Mouse (Mus musculus): ENCODE data around the gene Gm13083. TPM values are rescaled to one million over a fixed set of nuclear protein-coding genes. Genes with fewer than 3 reads are reported as not detected.

The Gm13083 gene
- not detected for total RNA-seq (2023)

GRCm38 (mm10) chr4:143614703-143615102 is at the start of gene Gm13083:
TSS of gene Gm13083 (plus strand) at chr4:143615003.

GRCm38 (mm10) chr4:143657146-143657545 is 42.3 kb downstream of the Gm13083 start, which contains the start of gene Gm13088:
TSS of gene Gm13088 (minus strand) at chr4:143657246.

Other genes starting within 250 kb of the Gm13083 start
- gene Pramel1, start 220.6 kb upstream of the Gm13083 start, total RNA-seq (2023): not detected
- 62.6 TPM for gene Pramef8, start 202.6 kb upstream of the Gm13083 start, total RNA-seq (2023)
- not detected for gene Oog4, start 164.7 kb upstream of the Gm13083 start, total RNA-seq (2023)
- gene Gm13043, start 103.7 kb upstream of the Gm13083 start, total RNA-seq (2023): not detected
- not detected for gene Gm13040, start 79.0 kb upstream of the Gm13083 start, total RNA-seq (2023)
- not detected for gene BC080695, start 63.3 kb upstream of the Gm13083 start, total RNA-seq (2023)
- gene Gm13057, start 63.3 kb upstream of the Gm13083 start, total RNA-seq (2023): not detected
- gene Gm13088, start 42.2 kb downstream of the Gm13083 start, total RNA-seq (2023): not detected
- not detected for gene Gm13089, start 87.7 kb downstream of the Gm13083 start, total RNA-seq (2023)
- gene Gm13078, start 104.5 kb downstream of the Gm13083 start, total RNA-seq (2023): not detected
- not detected for gene Gm13023, start 174.3 kb downstream of the Gm13083 start, total RNA-seq (2023)
- gene Gm13084, start 201.1 kb downstream of the Gm13083 start, total RNA-seq (2023): not detected
- not detected for gene Gm13103, start 231.5 kb downstream of the Gm13083 start, total RNA-seq (2023)

All from CD8-positive naive resting alpha-beta T cell, adult 57 days (primary cell).